Mouse (Mus musculus): ENCODE measurements around the gene Arid3a. TPM values are rescaled to one million over a fixed set of nuclear protein-coding genes. Genes with fewer than 3 reads are reported as not detected.

The Arid3a gene
- total and polyA plus RNA-seq, 3 experiments, result 11.8 to 17.2 TPM; not detected in 1

- Histone ChIP-seq H3K9me3 (replicated peaks; ENCODE audit: insufficient read depth, low read length) (no peaks in the 10 kb centered on the region), H3K9ac (ENCODE audit: control insufficient read depth, low read depth, low read length, poor library complexity, severe bottlenecking) (peak overlapping the region; percentile 70), H3K27me3 (ENCODE audit: control insufficient read depth in 1 of 2, insufficient read depth in 2 of 2, low read length in 2 of 2) (no peaks in the 10 kb centered on the region), H3K36me3 (ENCODE audit: control insufficient read depth in 1 of 2, insufficient read depth in 2 of 2, low read length in 2 of 2) (peaks cover 0 to 13% of the 10 kb centered on the region in 2 experiments; a peak in 2 of 4 replicates), H3K4me1 (ENCODE audit: control insufficient read depth in 1 of 2, insufficient read depth in 2 of 2, low read length in 2 of 2) (peaks cover 8 to 35% of the 10 kb centered on the region in 2 experiments; a peak in 3 of 4 replicates), H3K4me3 (ENCODE audit: control insufficient read depth in 1 of 2, insufficient read depth in 1 of 2, low read depth in 2 of 2, low read length in 2 of 2) (peak overlapping the region; percentile 43 to 56), H3K79me2 (ENCODE audit: control insufficient read depth, insufficient read depth, low read length, poor library complexity) (no peaks in the 10 kb centered on the region), H3K27ac (ENCODE audit: control insufficient read depth, low read depth, low read length) (peak overlapping the region; percentile 78)
- DNase-seq (ENCODE audit: low read depth, low spot score), result peak; percentile 92
- TF ChIP-seq POLR2AphosphoS5 (IDR thresholded peaks at IDR 0.05; ENCODE audit: borderline replicate concordance, low read depth, low read length), result no peak
- no peak for TF ChIP-seq ZNF384 (IDR thresholded peaks at IDR 0.05; ENCODE audit: low read depth, low read length)
- TF ChIP-seq CTCF (IDR thresholded peaks at IDR 0.05 in 2 of 3, conservative IDR thresholded peaks at IDR 0.05 in 1 of 3; ENCODE audit: control insufficient read depth in 1 of 3, insufficient read depth in 1 of 3, low read depth in 2 of 3, low read length in 3 of 3, poor library complexity in 1 of 3, severe bottlenecking in 1 of 3), result no peak
- TF ChIP-seq USF1 (IDR thresholded peaks at IDR 0.05; ENCODE audit: low read depth, low read length), result 0 out of 2 replicates have a peak, but pooled peaks have one; percentile 3
- no peak for TF ChIP-seq RAD21 (IDR thresholded peaks at IDR 0.05; ENCODE audit: low read depth, low read length)
- TF ChIP-seq MYB (IDR thresholded peaks at IDR 0.05; ENCODE audit: low read depth, low read length), result no peak
- peak; percentile 94 for TF ChIP-seq MXI1 (IDR thresholded peaks at IDR 0.05; ENCODE audit: low read depth, low read length)
- peak; percentile 87 for TF ChIP-seq MAX (IDR thresholded peaks at IDR 0.05; ENCODE audit: low read length)
- 0 out of 2 replicates have a peak, but pooled peaks have one; percentile 21 for TF ChIP-seq GATA1 (IDR thresholded peaks at IDR 0.05; ENCODE audit: low read depth, low read length)
- peak; percentile 66; the same call in 1 of the 2 replicates for TF ChIP-seq SIN3A (IDR thresholded peaks at IDR 0.05; ENCODE audit: low read length)
- peak; percentile 97 for TF ChIP-seq MYC (IDR thresholded peaks at IDR 0.05; ENCODE audit: low read depth, low read length)
- no peak for TF ChIP-seq RCOR1 (IDR thresholded peaks at IDR 0.05; ENCODE audit: low read depth, low read length)
- peak; percentile 49 for TF ChIP-seq TCF12 (IDR thresholded peaks at IDR 0.05; ENCODE audit: low read depth, low read length)
- no peak for TF ChIP-seq MEF2A (IDR thresholded peaks at IDR 0.05; ENCODE audit: extremely low read depth, insufficient replicate concordance, low read depth, low read length, poor library complexity, severe bottlenecking)
- TF ChIP-seq KAT2A (conservative IDR thresholded peaks at IDR 0.05; ENCODE audit: low read depth, low read length), result no peak
- no peak for TF ChIP-seq BHLHE40 (IDR thresholded peaks at IDR 0.05; ENCODE audit: borderline replicate concordance, low read depth, low read length)
- no peak for TF ChIP-seq CHD1 (IDR thresholded peaks at IDR 0.05; ENCODE audit: low read depth, low read length)
- TF ChIP-seq TBP (IDR thresholded peaks at IDR 0.05; ENCODE audit: low read depth, low read length), result peak; percentile 70
- peak; percentile 52; the same call in 1 of the 2 replicates for TF ChIP-seq E2F4 (IDR thresholded peaks at IDR 0.05; ENCODE audit: borderline replicate concordance, low read depth, low read length)
- no peak for TF ChIP-seq ZC3H11A (IDR thresholded peaks at IDR 0.05; ENCODE audit: low read depth, low read length)
- no peak for TF ChIP-seq GABPA (IDR thresholded peaks at IDR 0.05; ENCODE audit: low read depth, low read length)
- TF ChIP-seq TAL1 (IDR thresholded peaks at IDR 0.05; ENCODE audit: low read length), result no peak
- TF ChIP-seq HCFC1 (IDR thresholded peaks at IDR 0.05; ENCODE audit: low read depth, low read length), result peak; percentile 62
- no peak for TF ChIP-seq USF2 (IDR thresholded peaks at IDR 0.05; ENCODE audit: borderline replicate concordance in 1 of 2, insufficient read depth in 1 of 2, low read depth in 1 of 2, low read length in 2 of 2)
- TF ChIP-seq ZMIZ1 (IDR thresholded peaks at IDR 0.05; ENCODE audit: low read depth, low read length), result no peak
- no peak for TF ChIP-seq JUND (IDR thresholded peaks at IDR 0.05; ENCODE audit: low read depth, low read length)
- no peak for TF ChIP-seq NRF1 (IDR thresholded peaks at IDR 0.05; ENCODE audit: insufficient read depth, low read depth, low read length, poor library complexity, severe bottlenecking)
- peak; percentile 56; the same call in 1 of the 2 replicates for TF ChIP-seq ETS1 (IDR thresholded peaks at IDR 0.05; ENCODE audit: low read depth, low read length)
- TF ChIP-seq MAFK (IDR thresholded peaks at IDR 0.05; ENCODE audit: borderline replicate concordance, low read depth, low read length), result no peak
- TF ChIP-seq SMC3 (IDR thresholded peaks at IDR 0.05; ENCODE audit: low read depth, low read length), result no peak
- no peak for TF ChIP-seq UBTF (IDR thresholded peaks at IDR 0.05; ENCODE audit: borderline replicate concordance, insufficient read depth, low read depth, low read length)
- TF ChIP-seq MAZ (IDR thresholded peaks at IDR 0.05; ENCODE audit: low read depth, low read length), result peak; percentile 51; the same call in 1 of the 2 replicates
- peak; percentile 38; the same call in 1 of the 2 replicates for TF ChIP-seq NELFE (IDR thresholded peaks at IDR 0.05; ENCODE audit: low read depth, low read length)
- peak; percentile 58 to 64 for TF ChIP-seq EP300 (IDR thresholded peaks at IDR 0.05; ENCODE audit: low read depth in 1 of 2, low read length in 2 of 2)
- no peak for TF ChIP-seq POLR2AphosphoS2 (IDR thresholded peaks at IDR 0.05; ENCODE audit: low read length)
- TF ChIP-seq ZKSCAN1 (IDR thresholded peaks at IDR 0.05; ENCODE audit: low read depth, low read length), result no peak
- peak; percentile 50; the same call in 1 of the 2 replicates for TF ChIP-seq ELF1 (IDR thresholded peaks at IDR 0.05; ENCODE audit: low read depth, low read length)
Measured at GRCm38 (mm10) chr10:79877174-79877573, 49.7 kb upstream of the Arid3a start.
